Mouse (Mus musculus) liver, postnatal 0 days (tissue): ENCODE measurements around the gene Plekha6.

Experiments
- CTCF ChIP-seq: sonication (generic); IDR thresholded peaks from 2 replicates; pipeline ENCODE4 v1.5.1; 2016; ENCODE audit warnings: antibody characterized with exemption, low read depth
- EP300 ChIP-seq: IDR thresholded peaks from 2 replicates; pipeline ENCODE4 v1.6.1; 2016; ENCODE audit warnings: antibody characterized with exemption, low read depth, mild to moderate bottlenecking

DNA sequence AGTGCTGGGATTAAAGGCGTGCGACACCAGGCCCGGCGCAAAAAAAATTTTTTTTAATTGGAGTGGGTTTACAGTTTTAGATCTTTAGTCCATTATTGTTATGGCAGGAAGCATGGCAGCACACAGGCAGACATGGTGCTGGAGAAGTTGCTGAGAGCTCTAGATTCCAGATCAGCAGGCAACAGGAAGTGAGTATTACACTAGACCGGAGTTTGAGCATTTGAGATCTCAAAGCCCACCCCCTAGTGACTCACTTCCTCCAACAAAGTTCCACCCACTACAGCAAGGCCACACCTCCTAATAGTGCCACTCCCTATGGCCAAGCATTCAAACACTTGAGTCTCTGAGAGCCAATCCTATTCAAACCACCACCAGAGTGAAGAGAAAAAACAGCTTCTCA is 45.9 kb upstream of the Plekha6 start:
- TF ChIP-seq CTCF (no peak), EP300 (no peak)
